Mouse (Mus musculus): ENCODE measurements around the gene Tnfaip1. TPM values are rescaled to one million over a fixed set of nuclear protein-coding genes. Genes with fewer than 3 reads are reported as not detected.

The Tnfaip1 gene
- polyA plus RNA-seq, 1 experiment from 2014 or later = 77.6 TPM

- Histone ChIP-seq H3K36me3 (ENCODE audit: control insufficient read depth, insufficient read depth, low read length) (no peaks in the 10 kb centered on the region), H3K27me3 (ENCODE audit: control insufficient read depth, insufficient read depth, low read length) (no peaks in the 10 kb centered on the region), H3K4me2 (ENCODE audit: low read length) (no peak overlapping the region), H3K27ac (replicated peaks in 1 of 2; ENCODE audit: control insufficient read depth in 1 of 2, insufficient read depth in 1 of 2, low read depth in 2 of 2, low read length in 2 of 2) (no peak overlapping the region), H3K9ac (ENCODE audit: low read length) (no peak overlapping the region), H3K9me3 (ENCODE audit: control insufficient read depth, low read length) (no peaks in the 10 kb centered on the region), H3K4me3 (ENCODE audit: control insufficient read depth in 1 of 2, insufficient read depth in 1 of 2, low read depth in 1 of 2, low read length in 2 of 2) (no peak overlapping the region), H3K4me1 (ENCODE audit: control insufficient read depth in 2 of 2, insufficient read depth in 2 of 2, low read length in 2 of 2) (no peaks in the 10 kb centered on the region)
- 74% methylated on average over 3 of the region's 3 CpGs for WGBS
- ATAC-seq (ENCODE audit: insufficient number of reproducible peaks, insufficient read depth, low FRiP score, low read depth) = no peak
Observed at GRCm38 (mm10) chr11:78475289-78475688, 60.8 kb downstream of the Tnfaip1 start.

Other genes starting within 250 kb of the Tnfaip1 start
- 0.23 and 0.70 TPM in 2 replicates for gene BC030499, start 245.5 kb downstream of the Tnfaip1 start, polyA plus RNA-seq (2014; fragmentation: Nextera tagmentation; extraction: Ambion mirVana)
- gene Spag5, start 234.8 kb downstream of the Tnfaip1 start, polyA plus RNA-seq (2014; fragmentation: Nextera tagmentation; extraction: Ambion mirVana) = 23.6 and 25.0 TPM in 2 replicates
- 28.2 and 30.3 TPM in 2 replicates for gene Aldoc, start 213.4 kb downstream of the Tnfaip1 start, polyA plus RNA-seq (2014; fragmentation: Nextera tagmentation; extraction: Ambion mirVana)
- 51.3 and 55.7 TPM in 2 replicates for gene Pigs, start 207.9 kb downstream of the Tnfaip1 start, polyA plus RNA-seq (2014; fragmentation: Nextera tagmentation; extraction: Ambion mirVana)
- 38.6 and 43.0 TPM in 2 replicates for gene Unc119, start 192.8 kb downstream of the Tnfaip1 start, polyA plus RNA-seq (2014; fragmentation: Nextera tagmentation; extraction: Ambion mirVana)
- not detected in 2 replicates for gene Foxn1, start 149.8 kb downstream of the Tnfaip1 start, polyA plus RNA-seq (2014; fragmentation: Nextera tagmentation; extraction: Ambion mirVana)
- not detected in 2 replicates for gene Slc13a2, start 114.1 kb downstream of the Tnfaip1 start, polyA plus RNA-seq (2014; fragmentation: Nextera tagmentation; extraction: Ambion mirVana)
- 6.2 and 8.1 TPM in 2 replicates for gene Slc46a1, start 70.6 kb downstream of the Tnfaip1 start, polyA plus RNA-seq (2014; fragmentation: Nextera tagmentation; extraction: Ambion mirVana)
- 0.11 TPM in 1 of 2 replicates, not detected in the other for gene Sarm1, start 38.6 kb downstream of the Tnfaip1 start, polyA plus RNA-seq (2014; fragmentation: Nextera tagmentation; extraction: Ambion mirVana)
- 0.15 and 0.34 TPM in 2 replicates for gene Vtn, start 37.2 kb downstream of the Tnfaip1 start, polyA plus RNA-seq (2014; fragmentation: Nextera tagmentation; extraction: Ambion mirVana)
- gene Sebox, start 32.9 kb downstream of the Tnfaip1 start, polyA plus RNA-seq (2014; fragmentation: Nextera tagmentation; extraction: Ambion mirVana) = not detected in 2 replicates
- gene Tmem199, start 24.2 kb downstream of the Tnfaip1 start, polyA plus RNA-seq (2014; fragmentation: Nextera tagmentation; extraction: Ambion mirVana) = 41.2 and 44.4 TPM in 2 replicates
- 155 and 161 TPM in 2 replicates for gene Poldip2, start 24.1 kb downstream of the Tnfaip1 start, polyA plus RNA-seq (2014; fragmentation: Nextera tagmentation; extraction: Ambion mirVana)
- 104 and 112 TPM in 2 replicates for gene Ift20, start within 50 bp of the Tnfaip1 start, polyA plus RNA-seq (2014; fragmentation: Nextera tagmentation; extraction: Ambion mirVana)
- gene Tmem97, start 14.4 kb upstream of the Tnfaip1 start, polyA plus RNA-seq (2014; fragmentation: Nextera tagmentation; extraction: Ambion mirVana) = 51.7 and 54.7 TPM in 2 replicates
- 14.6 and 14.9 TPM in 2 replicates for gene Nlk, start 161.0 kb upstream of the Tnfaip1 start, polyA plus RNA-seq (2014; fragmentation: Nextera tagmentation; extraction: Ambion mirVana)
- 29.3 and 34.4 TPM in 2 replicates for gene Ccnq, start 215.4 kb upstream of the Tnfaip1 start, polyA plus RNA-seq (2014; fragmentation: Nextera tagmentation; extraction: Ambion mirVana)

All from heart, embryonic 14.5 days (tissue).